Mouse (Mus musculus): ENCODE results near the gene Atad3a. TPM values are rescaled to one million over a fixed set of nuclear protein-coding genes. Genes with fewer than 3 reads are reported as not detected.

Gene Atad3a
- 1.5 TPM for polyA plus RNA-seq (2014; fragmentation: Illumina TruSeq; extraction: RNeasy Lipid Tissue Mini Kit (QIAGEN cat#74804); ENCODE audit: low read depth, low replicate concordance)

GRCm38 (mm10) chr4:155760613-155761355 is at the start of gene Atad3a:
Gene Atad3a, minus strand, starts transcription at chr4:155761093.

GRCm38 (mm10) chr4:155802741-155803339 is 41.9 kb upstream of the Atad3a start, which contains the start of gene Mrpl20:
Gene Mrpl20, plus strand, starts transcription at chr4:155802878.

GRCm38 (mm10) chr4:155790021-155790489 is 29.2 kb upstream of the Atad3a start, which contains the start of gene Ankrd65:
Gene Ankrd65, plus strand, starts transcription at chr4:155790439.

GRCm38 (mm10) chr4:155785819-155786218 is 24.9 kb upstream of the Atad3a start, which contains the start of gene Tmem88b:
Gene Tmem88b, minus strand, starts transcription at chr4:155785874.

GRCm38 (mm10) chr4:155774280-155774754 is 13.4 kb upstream of the Atad3a start, which contains the start of gene Vwa1:
Gene Vwa1, minus strand, starts transcription at chr4:155774698.

GRCm38 (mm10) chr4:155734350-155734941 is 26.4 kb downstream of the Atad3a start, which contains the start of gene Tmem240:
Gene Tmem240, plus strand, starts transcription at chr4:155734800.

GRCm38 (mm10) chr4:155704721-155705591 is 55.9 kb downstream of the Atad3a start, which contains the start of gene Ssu72:
Gene Ssu72, plus strand, starts transcription at chr4:155704800.

GRCm38 (mm10) chr4:155694111-155694481 is 66.8 kb downstream of the Atad3a start, which contains the start of gene Fndc10:
Gene Fndc10, plus strand, starts transcription at chr4:155694342.

Other genes starting within 250 kb of the Atad3a start
- 20.0 TPM for gene Nadk, start 198.7 kb downstream of the Atad3a start, polyA plus RNA-seq (2014; fragmentation: Illumina TruSeq; extraction: RNeasy Lipid Tissue Mini Kit (QIAGEN cat#74804); ENCODE audit: low read depth, low replicate concordance)
- 5.4 TPM for gene Slc35e2, start 159.7 kb downstream of the Atad3a start, polyA plus RNA-seq (2014; fragmentation: Illumina TruSeq; extraction: RNeasy Lipid Tissue Mini Kit (QIAGEN cat#74804); ENCODE audit: low read depth, low replicate concordance)
- 73.4 TPM for gene Cdk11b, start 136.2 kb downstream of the Atad3a start, polyA plus RNA-seq (2014; fragmentation: Illumina TruSeq; extraction: RNeasy Lipid Tissue Mini Kit (QIAGEN cat#74804); ENCODE audit: low read depth, low replicate concordance)
- not detected for gene Gm10563, start 115.7 kb downstream of the Atad3a start, polyA plus RNA-seq (2014; fragmentation: Illumina TruSeq; extraction: RNeasy Lipid Tissue Mini Kit (QIAGEN cat#74804); ENCODE audit: low read depth, low replicate concordance)
- gene Mmp23, start 107.7 kb downstream of the Atad3a start, polyA plus RNA-seq (2014; fragmentation: Illumina TruSeq; extraction: RNeasy Lipid Tissue Mini Kit (QIAGEN cat#74804); ENCODE audit: low read depth, low replicate concordance) = 0.27 TPM
- 1.5 TPM for gene Mib2, start 91.9 kb downstream of the Atad3a start, polyA plus RNA-seq (2014; fragmentation: Illumina TruSeq; extraction: RNeasy Lipid Tissue Mini Kit (QIAGEN cat#74804); ENCODE audit: low read depth, low replicate concordance)
- not detected for gene Fndc10, start 66.8 kb downstream of the Atad3a start, polyA plus RNA-seq (2014; fragmentation: Illumina TruSeq; extraction: RNeasy Lipid Tissue Mini Kit (QIAGEN cat#74804); ENCODE audit: low read depth, low replicate concordance)
- gene Ssu72, start 56.3 kb downstream of the Atad3a start, polyA plus RNA-seq (2014; fragmentation: Illumina TruSeq; extraction: RNeasy Lipid Tissue Mini Kit (QIAGEN cat#74804); ENCODE audit: low read depth, low replicate concordance) = 45.1 TPM
- not detected for gene Tmem240, start 26.3 kb downstream of the Atad3a start, polyA plus RNA-seq (2014; fragmentation: Illumina TruSeq; extraction: RNeasy Lipid Tissue Mini Kit (QIAGEN cat#74804); ENCODE audit: low read depth, low replicate concordance)
- 0.57 TPM for gene Vwa1, start 13.6 kb upstream of the Atad3a start, polyA plus RNA-seq (2014; fragmentation: Illumina TruSeq; extraction: RNeasy Lipid Tissue Mini Kit (QIAGEN cat#74804); ENCODE audit: low read depth, low replicate concordance)
- gene Tmem88b, start 24.8 kb upstream of the Atad3a start, polyA plus RNA-seq (2014; fragmentation: Illumina TruSeq; extraction: RNeasy Lipid Tissue Mini Kit (QIAGEN cat#74804); ENCODE audit: low read depth, low replicate concordance) = 1.7 TPM
- gene Ankrd65, start 29.3 kb upstream of the Atad3a start, polyA plus RNA-seq (2014; fragmentation: Illumina TruSeq; extraction: RNeasy Lipid Tissue Mini Kit (QIAGEN cat#74804); ENCODE audit: low read depth, low replicate concordance) = not detected
- gene Mrpl20, start 41.8 kb upstream of the Atad3a start, polyA plus RNA-seq (2014; fragmentation: Illumina TruSeq; extraction: RNeasy Lipid Tissue Mini Kit (QIAGEN cat#74804); ENCODE audit: low read depth, low replicate concordance) = 131 TPM
- 32.1 TPM for gene Ccnl2, start 51.4 kb upstream of the Atad3a start, polyA plus RNA-seq (2014; fragmentation: Illumina TruSeq; extraction: RNeasy Lipid Tissue Mini Kit (QIAGEN cat#74804); ENCODE audit: low read depth, low replicate concordance)
- gene Aurkaip1, start 70.2 kb upstream of the Atad3a start, polyA plus RNA-seq (2014; fragmentation: Illumina TruSeq; extraction: RNeasy Lipid Tissue Mini Kit (QIAGEN cat#74804); ENCODE audit: low read depth, low replicate concordance) = 6.5 TPM
- gene Mxra8, start 78.6 kb upstream of the Atad3a start, polyA plus RNA-seq (2014; fragmentation: Illumina TruSeq; extraction: RNeasy Lipid Tissue Mini Kit (QIAGEN cat#74804); ENCODE audit: low read depth, low replicate concordance) = 91.8 TPM
- 6.2 TPM for gene Dvl1, start 86.3 kb upstream of the Atad3a start, polyA plus RNA-seq (2014; fragmentation: Illumina TruSeq; extraction: RNeasy Lipid Tissue Mini Kit (QIAGEN cat#74804); ENCODE audit: low read depth, low replicate concordance)
- 0.18 TPM for gene Tas1r3, start 102.3 kb upstream of the Atad3a start, polyA plus RNA-seq (2014; fragmentation: Illumina TruSeq; extraction: RNeasy Lipid Tissue Mini Kit (QIAGEN cat#74804); ENCODE audit: low read depth, low replicate concordance)
- gene Cptp, start 108.3 kb upstream of the Atad3a start, polyA plus RNA-seq (2014; fragmentation: Illumina TruSeq; extraction: RNeasy Lipid Tissue Mini Kit (QIAGEN cat#74804); ENCODE audit: low read depth, low replicate concordance) = 60.8 TPM
- gene Ints11, start 108.5 kb upstream of the Atad3a start, polyA plus RNA-seq (2014; fragmentation: Illumina TruSeq; extraction: RNeasy Lipid Tissue Mini Kit (QIAGEN cat#74804); ENCODE audit: low read depth, low replicate concordance) = 2.4 TPM
- gene Pusl1, start 130.7 kb upstream of the Atad3a start, polyA plus RNA-seq (2014; fragmentation: Illumina TruSeq; extraction: RNeasy Lipid Tissue Mini Kit (QIAGEN cat#74804); ENCODE audit: low read depth, low replicate concordance) = 0.56 TPM
- gene Acap3, start 130.7 kb upstream of the Atad3a start, polyA plus RNA-seq (2014; fragmentation: Illumina TruSeq; extraction: RNeasy Lipid Tissue Mini Kit (QIAGEN cat#74804); ENCODE audit: low read depth, low replicate concordance) = 1.0 TPM
- gene Ube2j2, start 182.7 kb upstream of the Atad3a start, polyA plus RNA-seq (2014; fragmentation: Illumina TruSeq; extraction: RNeasy Lipid Tissue Mini Kit (QIAGEN cat#74804); ENCODE audit: low read depth, low replicate concordance) = 156 TPM
- gene C1qtnf12, start 201.2 kb upstream of the Atad3a start, polyA plus RNA-seq (2014; fragmentation: Illumina TruSeq; extraction: RNeasy Lipid Tissue Mini Kit (QIAGEN cat#74804); ENCODE audit: low read depth, low replicate concordance) = 8.9 TPM
- 1.7 TPM for gene B3galt6, start 231.6 kb upstream of the Atad3a start, polyA plus RNA-seq (2014; fragmentation: Illumina TruSeq; extraction: RNeasy Lipid Tissue Mini Kit (QIAGEN cat#74804); ENCODE audit: low read depth, low replicate concordance)
- gene Sdf4, start 231.8 kb upstream of the Atad3a start, polyA plus RNA-seq (2014; fragmentation: Illumina TruSeq; extraction: RNeasy Lipid Tissue Mini Kit (QIAGEN cat#74804); ENCODE audit: low read depth, low replicate concordance) = 97.4 TPM